Mouse (Mus musculus) layer of hippocampus, adult 8-10 months (tissue): Measurements from ENCODE around the gene Jakmip3. TPM values are rescaled to one million over a fixed set of nuclear protein-coding genes. Genes with fewer than 3 reads are reported as not detected.

Experiments
- DNase-seq, 2 experiments: peaks; one replicate each; pipeline ENCODE4 v3.0.0; 2022; ENCODE audit warnings: low spot score in 2 of 2
- total RNA-seq, 4 experiments: library from RNA; stranded (reverse); gene quantifications; 2 replicates each; pipeline ENCODE4 v1.2.4; 2022

Jakmip3 gene
- total RNA-seq, 4 experiments from 2014 or later = 51.6 to 59.5 (median 52.6) TPM

GRCm38 (mm10) chr7:139094761-139095160 lies 154.2 kb downstream of the Jakmip3 start:
- DNase-seq = no peak

- DNase-seq = no peak
Observed at GRCm38 (mm10) chr7:139095282-139095681, 154.8 kb downstream of the Jakmip3 start.

GRCm38 (mm10) chr7:139096399-139096798 lies 155.9 kb downstream of the Jakmip3 start:
- DNase-seq = no peak

- no peak for DNase-seq
Observed at GRCm38 (mm10) chr7:139100531-139101095, 160.1 kb downstream of the Jakmip3 start.

GRCm38 (mm10) chr7:139101286-139101804 lies 160.8 kb downstream of the Jakmip3 start:
- DNase-seq = no peak

GRCm38 (mm10) chr7:139101826-139102225 lies 161.3 kb downstream of the Jakmip3 start:
- DNase-seq = no peak

- peak in 1 of 2 experiments; percentile 35 for DNase-seq
Observed at GRCm38 (mm10) chr7:139103960-139104381, 163.4 kb downstream of the Jakmip3 start.

- no peak for DNase-seq
Observed at GRCm38 (mm10) chr7:139105076-139105475, 164.5 kb downstream of the Jakmip3 start.

GRCm38 (mm10) chr7:139105705-139106104 lies 165.2 kb downstream of the Jakmip3 start:
- DNase-seq = no peak

GRCm38 (mm10) chr7:139107908-139108650 lies 167.5 kb downstream of the Jakmip3 start:
- peak in 1 of 2 experiments; percentile 50 for DNase-seq

- peak; percentile 73 to 93 for DNase-seq
Observed at GRCm38 (mm10) chr7:139119152-139119774, 178.7 kb downstream of the Jakmip3 start.

GRCm38 (mm10) chr7:139119775-139120153 lies 179.2 kb downstream of the Jakmip3 start:
- no peak for DNase-seq

GRCm38 (mm10) chr7:139125881-139126280 lies 185.4 kb downstream of the Jakmip3 start:
- no peak for DNase-seq

GRCm38 (mm10) chr7:139126549-139126948 lies 186.0 kb downstream of the Jakmip3 start:
- peak in 1 of 2 experiments; percentile 48 for DNase-seq

GRCm38 (mm10) chr7:139128994-139129393 lies 188.5 kb downstream of the Jakmip3 start:
- no peak for DNase-seq

- no peak for DNase-seq
Observed at GRCm38 (mm10) chr7:139130361-139130760, 189.8 kb downstream of the Jakmip3 start.

- no peak for DNase-seq
Observed at GRCm38 (mm10) chr7:139131538-139131937, 191.0 kb downstream of the Jakmip3 start.

- DNase-seq = peak in 1 of 2 experiments; percentile 63
Observed at GRCm38 (mm10) chr7:139133446-139133845, 192.9 kb downstream of the Jakmip3 start.
